Mouse (Mus musculus): ENCODE results near the gene Ss18l2. TPM values are rescaled to one million over a fixed set of nuclear protein-coding genes. Genes with fewer than 3 reads are reported as not detected.

Gene Ss18l2
- polyA plus RNA-seq, 1 experiment = 28.4 TPM

DNA sequence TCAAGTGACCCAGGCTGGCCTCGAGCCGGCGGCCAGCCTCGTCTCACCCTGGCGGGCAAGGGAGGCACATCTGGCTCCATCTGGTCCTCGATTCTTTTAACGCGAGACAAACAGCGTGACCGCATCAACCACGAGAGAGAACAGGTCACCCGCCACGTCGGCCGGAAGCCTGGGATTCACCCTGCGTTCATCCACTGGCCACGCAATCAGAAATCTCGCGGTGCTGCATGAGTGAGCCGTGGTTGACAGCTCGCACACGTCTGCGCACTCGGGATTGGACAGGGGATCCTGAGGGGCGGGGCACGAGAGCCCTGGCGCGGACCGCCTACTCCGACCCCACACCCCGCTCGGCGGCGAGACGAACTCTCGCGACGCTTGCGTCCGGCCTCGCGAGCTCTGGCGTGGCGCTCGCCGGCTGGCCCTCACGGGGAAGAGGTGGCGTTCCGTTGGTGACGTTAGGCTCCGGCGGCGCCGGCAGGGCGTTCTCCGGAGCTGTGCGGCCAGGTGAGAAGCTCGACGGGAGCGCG is 8.7 kb downstream of the Ss18l2 start, which contains the start of gene Nktr:
Nktr (plus strand) TSS at position 378 of the 527 bp plus-strand sequence.
- H3K36me3 ChIP-seq (ENCODE audit: control insufficient read depth, insufficient read depth, low read length) = no peaks in the 10 kb centered on the region
- peak within 1 kb of the TSS; percentile 67 for H3K4me3 ChIP-seq (ENCODE audit: control insufficient read depth, insufficient read depth, low read length)
- TF ChIP-seq POLR2A (IDR thresholded peaks at IDR 0.05; ENCODE audit: control insufficient read depth, extremely low read depth, insufficient read depth, low read length, poor library complexity) = peak; percentile 74
- peak; percentile 59; the same call in 1 of the 2 replicates for TF ChIP-seq CTCF (IDR thresholded peaks at IDR 0.05; ENCODE audit: borderline replicate concordance, control insufficient read depth, extremely low read depth, insufficient read depth, low read length, poor library complexity)
- H3K27me3 ChIP-seq (ENCODE audit: control insufficient read depth, insufficient read depth, low read length) = no peaks in the 10 kb centered on the region
- DNase-seq = peak; percentile 98
- WGBS = under 1% methylated on average over 59 of the region's 61 CpGs
- H3K27ac ChIP-seq (ENCODE audit: control insufficient read depth, insufficient read depth, low read length) = peak within 1 kb of the TSS; percentile 69
- peaks cover 9% of the 10 kb centered on the region for H3K4me1 ChIP-seq (replicated peaks; ENCODE audit: control insufficient read depth, insufficient read depth, low read length)

GRCm38 (mm10) chr9:121719347-121720331 is 9.5 kb downstream of the Ss18l2 start:
- Histone ChIP-seq H3K27ac (ENCODE audit: control insufficient read depth, insufficient read depth, low read length) (peak overlapping the region; percentile 11; the same call in 1 of the 2 replicates), H3K4me1 (replicated peaks; ENCODE audit: control insufficient read depth, insufficient read depth, low read length) (peaks cover 9% of the 10 kb centered on the region), H3K4me3 (ENCODE audit: control insufficient read depth, insufficient read depth, low read length) (peak overlapping the region; percentile 67), H3K27me3 (ENCODE audit: control insufficient read depth, insufficient read depth, low read length) (no peaks in the 10 kb centered on the region), H3K36me3 (ENCODE audit: control insufficient read depth, insufficient read depth, low read length) (no peaks in the 10 kb centered on the region)
- WGBS = under 1% methylated on average over 71 of the region's 87 CpGs
- TF ChIP-seq POLR2A (IDR thresholded peaks at IDR 0.05; ENCODE audit: control insufficient read depth, extremely low read depth, insufficient read depth, low read length, poor library complexity) (no peak), CTCF (IDR thresholded peaks at IDR 0.05; ENCODE audit: borderline replicate concordance, control insufficient read depth, extremely low read depth, insufficient read depth, low read length, poor library complexity) (no peak)
- DNase-seq = peak; percentile 25

GRCm38 (mm10) chr9:121740490-121740889 is 30.4 kb downstream of the Ss18l2 start:
- Histone ChIP-seq H3K36me3 (ENCODE audit: control insufficient read depth, insufficient read depth, low read length) (peaks cover 48% of the 10 kb centered on the region), H3K27ac (ENCODE audit: control insufficient read depth, insufficient read depth, low read length) (no peak overlapping the region), H3K4me1 (replicated peaks; ENCODE audit: control insufficient read depth, insufficient read depth, low read length) (no peaks in the 10 kb centered on the region), H3K27me3 (ENCODE audit: control insufficient read depth, insufficient read depth, low read length) (no peaks in the 10 kb centered on the region), H3K4me3 (ENCODE audit: control insufficient read depth, insufficient read depth, low read length) (no peak overlapping the region)
- no peak for DNase-seq
- TF ChIP-seq POLR2A (IDR thresholded peaks at IDR 0.05; ENCODE audit: control insufficient read depth, extremely low read depth, insufficient read depth, low read length, poor library complexity) = no peak
- WGBS = 96% methylated on average over 6 of the region's 6 CpGs

DNA sequence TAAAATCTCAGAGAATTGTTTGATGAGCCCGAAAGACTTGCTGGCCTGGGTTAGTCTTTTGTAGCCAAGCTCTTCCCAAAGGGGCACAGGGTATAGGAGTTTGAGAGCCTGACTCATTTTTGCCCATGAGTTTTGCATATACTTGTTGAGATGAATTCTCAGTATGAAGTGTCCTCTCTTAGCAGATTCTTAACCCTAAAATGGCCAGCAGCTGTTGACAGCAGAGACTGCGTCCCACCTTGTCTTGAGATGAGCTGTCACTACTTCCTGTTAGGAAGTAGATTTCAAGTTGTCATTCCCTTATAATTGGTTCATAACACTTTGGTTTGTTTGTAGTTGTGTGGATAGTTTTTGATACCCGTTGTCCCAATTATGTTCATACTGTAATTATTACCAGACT is 31.0 kb downstream of the Ss18l2 start:
- WGBS = 97% methylated on average over 3 of the region's 3 CpGs
- TF ChIP-seq CTCF (IDR thresholded peaks at IDR 0.05; ENCODE audit: borderline replicate concordance, control insufficient read depth, extremely low read depth, insufficient read depth, low read length, poor library complexity) (no peak), POLR2A (IDR thresholded peaks at IDR 0.05; ENCODE audit: control insufficient read depth, extremely low read depth, insufficient read depth, low read length, poor library complexity) (no peak)
- peaks cover 49% of the 10 kb centered on the region for H3K36me3 ChIP-seq (ENCODE audit: control insufficient read depth, insufficient read depth, low read length)

GRCm38 (mm10) chr9:121744051-121744450 is 33.9 kb downstream of the Ss18l2 start:
- peaks cover 78% of the 10 kb centered on the region for H3K36me3 ChIP-seq (ENCODE audit: control insufficient read depth, insufficient read depth, low read length)

More for the DNA sequence above, 31.0 kb downstream of the Ss18l2 start:
- Histone ChIP-seq H3K4me3 (ENCODE audit: control insufficient read depth, insufficient read depth, low read length) (no peak overlapping the region), H3K4me1 (replicated peaks; ENCODE audit: control insufficient read depth, insufficient read depth, low read length) (no peaks in the 10 kb centered on the region), H3K27me3 (ENCODE audit: control insufficient read depth, insufficient read depth, low read length) (no peaks in the 10 kb centered on the region), H3K27ac (ENCODE audit: control insufficient read depth, insufficient read depth, low read length) (no peak overlapping the region)
- no peak for DNase-seq

DNA sequence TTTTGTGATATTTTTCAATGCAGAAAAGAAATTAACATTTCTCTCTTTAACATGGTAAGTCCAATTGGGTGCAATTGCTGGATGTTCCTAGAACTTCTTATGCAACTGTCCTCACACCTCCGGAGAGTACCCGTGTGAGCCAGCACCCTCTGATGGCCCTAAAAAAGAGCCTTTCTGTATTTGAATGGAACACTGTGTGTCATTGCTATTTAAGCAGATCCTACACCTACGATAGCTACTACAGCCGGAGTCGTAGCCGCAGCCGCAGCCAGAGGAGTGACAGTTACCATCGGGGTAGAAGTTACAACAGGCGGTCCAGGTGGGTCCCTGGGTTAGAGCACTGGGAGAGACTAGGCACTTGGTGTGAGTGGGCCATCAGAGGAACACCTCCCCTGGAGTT is 42.6 kb downstream of the Ss18l2 start:
- no peak for DNase-seq
- TF ChIP-seq POLR2A (IDR thresholded peaks at IDR 0.05; ENCODE audit: control insufficient read depth, extremely low read depth, insufficient read depth, low read length, poor library complexity) (no peak), CTCF (IDR thresholded peaks at IDR 0.05; ENCODE audit: borderline replicate concordance, control insufficient read depth, extremely low read depth, insufficient read depth, low read length, poor library complexity) (no peak)
- no peak overlapping the region for H3K27ac ChIP-seq (ENCODE audit: control insufficient read depth, insufficient read depth, low read length)
- H3K4me1 ChIP-seq (replicated peaks; ENCODE audit: control insufficient read depth, insufficient read depth, low read length) = no peaks in the 10 kb centered on the region
- peaks cover 86% of the 10 kb centered on the region for H3K36me3 ChIP-seq (ENCODE audit: control insufficient read depth, insufficient read depth, low read length)
- H3K4me3 ChIP-seq (ENCODE audit: control insufficient read depth, insufficient read depth, low read length) = no peak overlapping the region
- 99% methylated on average over 9 of the region's 9 CpGs for WGBS
- H3K27me3 ChIP-seq (ENCODE audit: control insufficient read depth, insufficient read depth, low read length) = no peaks in the 10 kb centered on the region

More at GRCm38 (mm10) chr9:121744051-121744450, 33.9 kb downstream of the Ss18l2 start:
- TF ChIP-seq CTCF (IDR thresholded peaks at IDR 0.05; ENCODE audit: borderline replicate concordance, control insufficient read depth, extremely low read depth, insufficient read depth, low read length, poor library complexity) (no peak), POLR2A (IDR thresholded peaks at IDR 0.05; ENCODE audit: control insufficient read depth, extremely low read depth, insufficient read depth, low read length, poor library complexity) (no peak)
- DNase-seq = no peak
- H3K27ac ChIP-seq (ENCODE audit: control insufficient read depth, insufficient read depth, low read length) = no peak overlapping the region
- no peaks in the 10 kb centered on the region for H3K27me3 ChIP-seq (ENCODE audit: control insufficient read depth, insufficient read depth, low read length)
- H3K4me3 ChIP-seq (ENCODE audit: control insufficient read depth, insufficient read depth, low read length) = no peak overlapping the region
- WGBS = 61% methylated on average over 8 of the region's 8 CpGs
- no peaks in the 10 kb centered on the region for H3K4me1 ChIP-seq (replicated peaks; ENCODE audit: control insufficient read depth, insufficient read depth, low read length)
